Mouse (Mus musculus) common myeloid progenitor, adult 5-6 weeks (primary cell): ENCODE data around the gene D130043K22Rik. TPM values are rescaled to one million over a fixed set of nuclear protein-coding genes. Genes with fewer than 3 reads are reported as not detected.
A peak's percentile ranks its signal among the peaks of the same experiment; 100 is the strongest.

Experiments
- ATAC-seq: replicated peaks from 2 replicates; pipeline ENCODE4 v1.8.0; 2016; ENCODE audit warnings: low read depth, mild to moderate bottlenecking, moderate TSS enrichment, inconsistent platforms; ENCODE audit not compliant: poor library complexity, severe bottlenecking
- total RNA-seq: library from RNA; stranded (forward); fragments of 200-1000, 187-1606 nt; gene quantifications from 2 replicates; pipeline ENCODE4 v1.2.3, GENCODE M21; 2017

D130043K22Rik gene
- total RNA-seq = not detected in 2 replicates

GRCm38 (mm10) chr13:24844983-24845955, at the start of gene D130043K22Rik:
Gene D130043K22Rik (plus strand): TSS chr13:24845135.
- peak; percentile 65 for ATAC-seq

- ATAC-seq = no peak
Measured at GRCm38 (mm10) chr13:24798686-24799085, 46.2 kb upstream of the D130043K22Rik start.

GRCm38 (mm10) chr13:24799378-24799777, 45.6 kb upstream of the D130043K22Rik start:
- no peak for ATAC-seq

- peak; percentile 2 for ATAC-seq
Measured at GRCm38 (mm10) chr13:24799925-24800673, 44.8 kb upstream of the D130043K22Rik start.

GRCm38 (mm10) chr13:24800674-24801307, 44.1 kb upstream of the D130043K22Rik start:
- peak; percentile 83 for ATAC-seq

GRCm38 (mm10) chr13:24801308-24801921, 43.5 kb upstream of the D130043K22Rik start, which contains the start of gene BC005537:
Gene BC005537 (plus strand): TSS chr13:24801657.
- ATAC-seq = no peak; the same call in none of the 2 replicates

- ATAC-seq = peak; percentile 57
Measured at GRCm38 (mm10) chr13:24802131-24802691, 42.7 kb upstream of the D130043K22Rik start.

- no peak for ATAC-seq
Measured at GRCm38 (mm10) chr13:24803196-24803595, 41.7 kb upstream of the D130043K22Rik start.

- ATAC-seq = no peak
Measured at GRCm38 (mm10) chr13:24806079-24806478, 38.9 kb upstream of the D130043K22Rik start.

- no peak for ATAC-seq
Measured at GRCm38 (mm10) chr13:24812521-24812920, 32.4 kb upstream of the D130043K22Rik start.

GRCm38 (mm10) chr13:24814616-24815015, 30.3 kb upstream of the D130043K22Rik start:
- no peak for ATAC-seq

GRCm38 (mm10) chr13:24816125-24817092, 28.5 kb upstream of the D130043K22Rik start:
- peak; percentile 42; the same call in 1 of the 2 replicates for ATAC-seq

- no peak for ATAC-seq
Measured at GRCm38 (mm10) chr13:24819931-24820330, 25.0 kb upstream of the D130043K22Rik start.

GRCm38 (mm10) chr13:24822663-24823343, 22.1 kb upstream of the D130043K22Rik start:
- no peak for ATAC-seq

- ATAC-seq = no peak
Measured at GRCm38 (mm10) chr13:24824647-24825046, 20.3 kb upstream of the D130043K22Rik start.

- no peak for ATAC-seq
Measured at GRCm38 (mm10) chr13:24825587-24825986, 19.3 kb upstream of the D130043K22Rik start.

- no peak for ATAC-seq
Measured at GRCm38 (mm10) chr13:24826116-24826515, 18.8 kb upstream of the D130043K22Rik start.
